Mouse (Mus musculus) heart, embryonic 16.5 days (tissue): Measurements from ENCODE around the gene Rps6kl1. TPM values are rescaled to one million over a fixed set of nuclear protein-coding genes. Genes with fewer than 3 reads are reported as not detected.

Experiments used
- ATAC-seq: fragments of 200-750 bp; cut with Nextera tagmentation; replicated peaks from 2 replicates; pipeline ENCODE4 v1.8.0; 2017; ENCODE audit warnings: moderate number of reproducible peaks; ENCODE audit not compliant: insufficient read depth, low FRiP score; ENCODE audit errors: extremely low read depth
- H3K27ac ChIP-seq: fragments of 300-500 bp; sonication (generic); 2 replicates; pipeline ENCODE4 v1.5.1; 2014; ENCODE audit warnings: mild to moderate bottlenecking, low read length, control low read depth, moderate library complexity
- H3K27me3 ChIP-seq: fragments of 300-500 bp; sonication (generic); 2 replicates; pipeline ENCODE4 v1.6.1; 2014; ENCODE audit warnings: low read length, mixed read lengths; ENCODE audit not compliant: control insufficient read depth, insufficient read depth
- H3K36me3 ChIP-seq: fragments of 300-500 bp; sonication (generic); 2 replicates; pipeline ENCODE4 v1.6.1; 2014; ENCODE audit not compliant: control insufficient read depth, insufficient read depth
- H3K4me1 ChIP-seq: fragments of 300-500 bp; sonication (generic); 2 replicates; pipeline ENCODE4 v1.6.1; 2014; ENCODE audit warnings: low read length, mixed read lengths; ENCODE audit not compliant: control insufficient read depth, insufficient read depth
- H3K4me2 ChIP-seq: fragments of 300-500 bp; sonication (generic); 2 replicates; pipeline ENCODE4 v1.6.1; 2014; ENCODE audit warnings: low read depth, mild to moderate bottlenecking, control low read depth, low read length
- H3K4me3 ChIP-seq: fragments of 300-500 bp; sonication (generic); 2 replicates; pipeline ENCODE4 v1.5.1; 2014; ENCODE audit warnings: mild to moderate bottlenecking, control low read depth, low read length
- H3K9ac ChIP-seq: fragments of 300-500 bp; sonication (generic); 2 replicates; pipeline ENCODE4 v1.6.1; 2014; ENCODE audit warnings: low read length, control low read depth
- H3K9me3 ChIP-seq: fragments of 300-500 bp; sonication (generic); replicated peaks from 2 replicates; pipeline ENCODE4 v1.6.1; 2016; ENCODE audit warnings: low read length; ENCODE audit not compliant: control insufficient read depth
- WGBS: fragments of 180-500 bp; shearing (Covaris S2); extraction: QIAGEN DNeasy Blood & Tissue Kit; methylation state at CpG from one replicate; pipeline ENCODE4 v1.1.7; 2014; 5-methylcytosine and 5-hydroxymethylcytosine counted together
- polyA plus RNA-seq: library from polyadenylated mRNA; unstranded; fragments of >200 nt; fragmentation: Nextera tagmentation; extraction: Ambion mirVana; gene quantifications from 2 replicates; pipeline ENCODE4 v1.2.1, GENCODE M21; 2015

Gene Rps6kl1
- polyA plus RNA-seq, 1 experiment from 2014 or later, result 2.5 TPM

GRCm38 (mm10) chr12:85192461-85193108, 41.5 kb upstream of the Rps6kl1 start:
- H3K9me3 ChIP-seq, result no peaks in the 10 kb centered on the region
- no peaks in the 10 kb centered on the region for H3K27me3 ChIP-seq
- no peak overlapping the region for H3K4me3 ChIP-seq
- H3K9ac ChIP-seq, result peak overlapping the region; percentile 28; the same call in 1 of the 2 replicates
- ATAC-seq, result peak; percentile 50
- WGBS, result 28% methylated on average over 19 of the region's 19 CpGs
- H3K27ac ChIP-seq, result 0 out of 2 replicates have a peak overlapping the region, but pooled peaks have one; percentile 3
- no peak overlapping the region for H3K4me2 ChIP-seq
- H3K4me1 ChIP-seq, result peaks cover 18% of the 10 kb centered on the region
- no peaks in the 10 kb centered on the region for H3K36me3 ChIP-seq

DNA sequence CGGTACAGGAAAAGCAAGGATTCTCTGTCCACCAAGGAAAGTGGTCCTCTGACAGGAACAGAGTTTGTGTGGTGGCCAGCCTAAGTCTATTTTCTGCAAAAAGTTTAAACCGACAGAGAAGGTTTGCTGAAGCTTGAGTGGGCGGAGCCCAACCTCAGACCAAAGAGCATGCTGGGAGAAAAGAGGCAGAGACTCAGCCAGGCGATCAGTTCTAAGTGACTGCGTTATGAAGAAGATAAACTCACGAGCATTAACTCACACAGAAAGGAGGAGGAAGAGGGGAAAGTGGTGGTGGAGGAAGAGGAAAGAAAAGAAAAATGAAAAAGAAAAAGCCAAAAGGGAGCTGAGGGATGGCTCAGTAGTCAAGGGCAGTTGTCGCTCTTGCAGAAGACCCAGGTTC, 39.2 kb upstream of the Rps6kl1 start:
- no peak overlapping the region for H3K27ac ChIP-seq
- no peaks in the 10 kb centered on the region for H3K27me3 ChIP-seq
- H3K9me3 ChIP-seq, result no peaks in the 10 kb centered on the region
- H3K4me2 ChIP-seq, result no peak overlapping the region
- 76% methylated on average over 7 of the region's 7 CpGs for WGBS
- no peaks in the 10 kb centered on the region for H3K36me3 ChIP-seq
- no peak overlapping the region for H3K9ac ChIP-seq
- no peak overlapping the region for H3K4me3 ChIP-seq
- no peak for ATAC-seq
- peaks cover 18% of the 10 kb centered on the region for H3K4me1 ChIP-seq

DNA sequence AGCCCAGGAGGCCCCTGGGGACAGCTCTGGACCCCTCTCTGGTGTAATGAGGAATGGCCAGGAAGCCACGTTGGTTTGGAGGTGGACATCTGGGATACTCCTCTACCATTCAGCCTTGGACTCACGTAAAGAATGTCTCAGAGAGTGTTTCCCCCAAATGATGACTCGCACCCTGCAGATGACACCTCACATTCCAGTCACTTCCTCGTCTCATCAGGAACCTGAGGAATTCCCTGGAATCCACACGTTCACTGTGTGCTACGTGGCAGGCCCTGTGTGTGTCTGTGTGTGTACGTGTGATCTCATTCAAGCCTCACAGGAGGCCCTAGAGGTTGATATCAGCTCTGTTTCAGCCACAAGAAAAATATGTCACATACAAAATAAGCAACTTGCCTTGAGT, 35.3 kb upstream of the Rps6kl1 start:
- WGBS, result 49% methylated on average over 7 of the region's 7 CpGs
- Histone ChIP-seq H3K9me3 (no peaks in the 10 kb centered on the region), H3K27ac (peak overlapping the region; percentile 64), H3K4me1 (peaks cover 13% of the 10 kb centered on the region), H3K4me3 (no peak overlapping the region), H3K36me3 (no peaks in the 10 kb centered on the region), H3K27me3 (0 out of 2 replicates have a peak, but pooled peaks cover 4% of the 10 kb centered on the region), H3K4me2 (no peak overlapping the region), H3K9ac (no peak overlapping the region)
- ATAC-seq, result no peak

DNA sequence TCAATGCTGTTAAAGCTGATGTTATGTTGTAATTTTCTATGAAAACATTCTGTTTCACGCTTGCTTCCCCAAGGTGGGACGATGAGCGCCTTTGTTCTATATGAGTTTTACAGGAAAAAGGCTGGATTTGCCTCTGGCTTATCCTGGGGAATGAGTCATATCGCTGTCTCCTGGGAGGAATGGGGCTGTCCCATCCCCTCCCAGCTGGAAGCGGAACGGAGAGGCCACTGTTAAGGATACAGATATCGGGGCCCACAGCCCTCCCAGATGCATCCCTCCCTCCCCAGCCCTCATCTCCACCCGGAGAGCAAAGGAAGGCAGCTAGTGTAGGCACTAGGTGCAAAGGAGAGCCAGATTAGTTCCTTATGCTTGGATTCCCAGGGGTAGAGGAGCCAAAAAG, 34.7 kb upstream of the Rps6kl1 start:
- Histone ChIP-seq H3K9ac (no peak overlapping the region), H3K9me3 (no peaks in the 10 kb centered on the region), H3K27ac (peak overlapping the region; percentile 64), H3K4me3 (no peak overlapping the region), H3K4me1 (peaks cover 14% of the 10 kb centered on the region), H3K36me3 (no peaks in the 10 kb centered on the region), H3K4me2 (no peak overlapping the region), H3K27me3 (0 out of 2 replicates have a peak, but pooled peaks cover 4% of the 10 kb centered on the region)
- 42% methylated on average over 8 of the region's 8 CpGs for WGBS
- ATAC-seq, result peak; percentile 69; the same call in 1 of the 2 replicates

GRCm38 (mm10) chr12:85184118-85184517, 33.1 kb upstream of the Rps6kl1 start:
- no peak overlapping the region for H3K27ac ChIP-seq
- no peak for ATAC-seq
- H3K4me2 ChIP-seq, result no peak overlapping the region
- 0 out of 2 replicates have a peak, but pooled peaks cover 4% of the 10 kb centered on the region for H3K27me3 ChIP-seq
- no peaks in the 10 kb centered on the region for H3K9me3 ChIP-seq
- WGBS, result 42% methylated on average over 5 of the region's 5 CpGs
- no peaks in the 10 kb centered on the region for H3K36me3 ChIP-seq
- no peak overlapping the region for H3K4me3 ChIP-seq
- H3K4me1 ChIP-seq, result peaks cover 14% of the 10 kb centered on the region
- H3K9ac ChIP-seq, result no peak overlapping the region

DNA sequence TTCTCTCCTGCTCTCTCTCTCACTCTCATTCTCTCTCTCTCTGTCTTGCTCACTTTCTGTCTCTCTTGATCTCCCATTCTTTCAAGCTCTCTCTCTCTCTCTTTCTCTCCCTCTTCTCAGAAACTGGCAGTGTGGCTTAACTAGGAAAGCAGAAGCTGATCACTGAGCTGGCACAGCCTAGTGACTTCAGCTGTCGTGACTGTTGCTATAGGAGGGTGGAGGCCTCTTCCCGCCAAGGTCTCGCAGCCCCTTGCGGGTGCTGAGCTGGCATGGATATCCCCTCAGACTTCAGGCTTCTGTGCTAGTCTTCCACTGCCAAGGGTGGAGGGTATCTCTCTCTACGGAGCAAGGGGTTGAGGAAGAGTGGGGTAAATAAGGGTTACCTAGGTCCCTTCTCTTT, 31.8 kb upstream of the Rps6kl1 start:
- Histone ChIP-seq H3K27ac (no peak overlapping the region), H3K9ac (no peak overlapping the region), H3K9me3 (no peaks in the 10 kb centered on the region), H3K4me3 (no peak overlapping the region), H3K27me3 (0 out of 2 replicates have a peak, but pooled peaks cover 4% of the 10 kb centered on the region), H3K4me2 (no peak overlapping the region), H3K36me3 (no peaks in the 10 kb centered on the region), H3K4me1 (peaks cover 14% of the 10 kb centered on the region)
- ATAC-seq, result no peak
- 71% methylated on average over 5 of the region's 5 CpGs for WGBS

GRCm38 (mm10) chr12:85182345-85182643, 31.2 kb upstream of the Rps6kl1 start:
- Histone ChIP-seq H3K9ac (no peak overlapping the region), H3K4me2 (0 out of 2 replicates have a peak overlapping the region, but pooled peaks have one; percentile 11), H3K9me3 (no peaks in the 10 kb centered on the region), H3K36me3 (no peaks in the 10 kb centered on the region), H3K27ac (no peak overlapping the region), H3K4me1 (peaks cover 17% of the 10 kb centered on the region), H3K27me3 (0 out of 2 replicates have a peak, but pooled peaks cover 8% of the 10 kb centered on the region), H3K4me3 (no peak overlapping the region)
- 24% methylated on average over 8 of the region's 8 CpGs for WGBS
- no peak for ATAC-seq

DNA sequence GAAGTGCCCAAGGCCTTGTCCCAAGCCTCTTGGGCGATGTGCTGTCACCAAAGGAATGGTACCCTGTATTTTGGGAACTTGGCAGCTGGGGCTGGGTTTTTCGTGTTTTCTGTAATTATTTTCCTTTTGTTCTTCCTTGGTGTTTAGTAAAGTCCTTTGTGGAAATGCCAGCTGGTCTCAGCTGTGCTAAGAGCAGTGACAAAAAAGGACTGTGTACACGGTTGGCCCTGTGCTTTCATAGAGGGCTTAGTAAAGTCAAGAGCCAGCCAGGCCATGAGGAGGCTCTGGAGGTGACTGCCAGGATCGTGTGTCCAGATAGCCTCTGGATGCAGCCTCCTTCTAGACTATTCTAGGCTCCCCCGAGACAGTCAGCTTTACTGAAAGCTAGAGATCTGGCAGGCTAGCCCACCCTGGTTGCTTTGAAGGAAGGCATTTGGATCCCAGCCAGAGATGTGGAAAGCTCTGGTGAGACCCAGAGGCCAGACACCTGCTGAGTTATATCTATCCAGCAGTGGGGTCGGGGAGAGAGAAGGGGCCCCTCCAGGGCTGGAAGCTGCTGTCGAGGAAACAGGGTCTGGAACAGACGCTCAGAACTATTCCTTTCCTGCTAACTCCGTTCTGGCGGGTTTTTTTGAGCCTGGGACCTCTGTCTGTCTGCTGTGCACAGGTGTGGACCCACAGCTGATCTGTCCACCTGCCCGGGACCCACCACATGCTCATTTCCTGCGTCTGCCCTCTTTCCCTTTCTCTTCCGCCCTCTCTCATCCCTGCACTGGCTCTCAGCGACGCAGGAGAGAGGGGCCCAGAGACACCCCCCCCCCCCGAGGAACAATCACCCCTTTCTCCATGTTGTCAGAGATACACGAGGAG, 30.6 kb upstream of the Rps6kl1 start:
- Histone ChIP-seq H3K27me3 (0 out of 2 replicates have a peak, but pooled peaks cover 8% of the 10 kb centered on the region), H3K27ac (no peak overlapping the region), H3K9me3 (no peaks in the 10 kb centered on the region), H3K4me3 (no peak overlapping the region), H3K4me1 (peaks cover 22% of the 10 kb centered on the region), H3K36me3 (no peaks in the 10 kb centered on the region), H3K9ac (no peak overlapping the region), H3K4me2 (0 out of 2 replicates have a peak overlapping the region, but pooled peaks have one; percentile 11)
- ATAC-seq, result 0 out of 2 replicates have a peak, but pooled peaks have one; percentile 19
- 20% methylated on average over 17 of the region's 17 CpGs for WGBS

DNA sequence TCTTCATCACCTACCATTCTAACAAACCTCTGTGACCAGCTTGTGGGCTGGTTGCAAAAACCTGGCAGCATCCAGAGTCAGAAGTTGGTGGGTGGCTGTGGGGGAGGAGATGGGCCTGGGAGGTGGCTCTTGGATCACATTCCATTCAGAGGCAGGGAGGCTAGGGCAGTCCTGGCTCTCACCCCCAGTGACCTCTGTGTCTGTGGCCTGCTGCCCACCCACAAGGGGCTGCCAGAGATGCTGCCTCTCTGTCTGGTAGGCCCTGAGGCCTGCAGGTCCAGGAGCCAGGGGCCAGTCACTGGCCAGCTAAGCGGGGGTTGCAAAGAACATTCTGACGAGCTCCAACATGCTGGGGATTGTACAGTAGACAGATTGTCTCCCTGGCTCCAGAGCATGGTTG, 27.2 kb upstream of the Rps6kl1 start:
- no peak overlapping the region for H3K27ac ChIP-seq
- no peak overlapping the region for H3K4me2 ChIP-seq
- H3K27me3 ChIP-seq, result 0 out of 2 replicates have a peak, but pooled peaks cover 8% of the 10 kb centered on the region
- H3K36me3 ChIP-seq, result no peaks in the 10 kb centered on the region
- no peaks in the 10 kb centered on the region for H3K9me3 ChIP-seq
- WGBS, result 81% methylated on average over 2 of the region's 2 CpGs
- no peak for ATAC-seq
- no peak overlapping the region for H3K4me3 ChIP-seq
- H3K4me1 ChIP-seq, result peaks cover 41% of the 10 kb centered on the region
- no peak overlapping the region for H3K9ac ChIP-seq
